Mouse (Mus musculus) hindbrain, embryonic 16.5 days (tissue): ENCODE data around the gene Nfkbil1. TPM values are rescaled to one million over a fixed set of nuclear protein-coding genes. Genes with fewer than 3 reads are reported as not detected.
A peak's percentile ranks its signal among the peaks of the same experiment; 100 is the strongest.

Experiments used
- ATAC-seq: fragments of 200-750 bp; cut with Nextera tagmentation; 2 replicates; pipeline ENCODE4 v1.8.0; 2017; ENCODE audit warnings: moderate TSS enrichment, moderate library complexity
- H3K27ac ChIP-seq: fragments of 300-500 bp; sonication (generic); 2 replicates; pipeline ENCODE4 v1.5.1; 2014; ENCODE audit warnings: low read depth, mild to moderate bottlenecking, control low read depth, low read length, moderate library complexity
- H3K27me3 ChIP-seq: fragments of 300-500 bp; sonication (generic); replicated peaks from 2 replicates; pipeline ENCODE4 v1.6.1; 2014; ENCODE audit warnings: low read length; ENCODE audit not compliant: control insufficient read depth, insufficient read depth
- H3K36me3 ChIP-seq: fragments of 300-500 bp; sonication (generic); 2 replicates; pipeline ENCODE4 v1.6.1; 2014; ENCODE audit warnings: mild to moderate bottlenecking, low read length, moderate library complexity, mixed read lengths; ENCODE audit not compliant: control insufficient read depth, insufficient read depth
- H3K4me1 ChIP-seq: fragments of 300-500 bp; sonication (generic); 2 replicates; pipeline ENCODE4 v1.6.1; 2014; ENCODE audit warnings: low read depth, low read length; ENCODE audit not compliant: control insufficient read depth, insufficient read depth
- H3K4me2 ChIP-seq: fragments of 300-500 bp; sonication (generic); 2 replicates; pipeline ENCODE4 v1.6.1; 2014; ENCODE audit warnings: mild to moderate bottlenecking, low read length, control low read depth, moderate library complexity
- H3K4me3 ChIP-seq: fragments of 300-500 bp; sonication (generic); 2 replicates; pipeline ENCODE4 v1.5.1; 2014; ENCODE audit warnings: mild to moderate bottlenecking, low read length, control low read depth, moderate library complexity
- H3K9ac ChIP-seq: fragments of 300-500 bp; sonication (generic); 2 replicates; pipeline ENCODE4 v1.6.1; 2014; ENCODE audit warnings: low read depth, mild to moderate bottlenecking, control low read depth, low read length, moderate library complexity
- H3K9me3 ChIP-seq: fragments of 300-500 bp; sonication (generic); 2 replicates; pipeline ENCODE4 v1.6.1; 2014; ENCODE audit warnings: mild to moderate bottlenecking, low read length, moderate library complexity; ENCODE audit not compliant: control insufficient read depth
- WGBS: fragments of 180-500 bp; shearing (Covaris S2); extraction: QIAGEN DNeasy Blood & Tissue Kit; methylation state at CpG from one replicate; pipeline ENCODE4 v1.1.7; 2014; 5-methylcytosine and 5-hydroxymethylcytosine counted together
- polyA plus RNA-seq: library from polyadenylated mRNA; unstranded; fragments of >200 nt; fragmentation: Nextera tagmentation; extraction: Ambion mirVana; gene quantifications from 2 replicates; pipeline ENCODE4 v1.2.1, GENCODE M21; 2015

The Nfkbil1 gene
- polyA plus RNA-seq, 1 experiment from 2014 or later = 9.8 TPM

GRCm38 (mm10) chr17:35201128-35201527, 34.5 kb downstream of the Nfkbil1 start:
- 77% methylated on average over 11 of the region's 11 CpGs for WGBS

GRCm38 (mm10) chr17:35200398-35200797, 35.2 kb downstream of the Nfkbil1 start:
- no peak overlapping the region for H3K4me3 ChIP-seq
- no peak overlapping the region for H3K9ac ChIP-seq
- peaks cover 7% of the 10 kb centered on the region; the same call in 1 of the 2 replicates for H3K4me1 ChIP-seq
- no peak overlapping the region for H3K4me2 ChIP-seq
- H3K27ac ChIP-seq = no peak overlapping the region
- 89% methylated on average over 11 of the region's 11 CpGs for WGBS
- peaks cover 23% of the 10 kb centered on the region for H3K27me3 ChIP-seq
- no peak for ATAC-seq
- no peaks in the 10 kb centered on the region for H3K36me3 ChIP-seq
- H3K9me3 ChIP-seq = no peaks in the 10 kb centered on the region

More at GRCm38 (mm10) chr17:35201128-35201527, 34.5 kb downstream of the Nfkbil1 start:
- no peak overlapping the region for H3K4me3 ChIP-seq
- no peaks in the 10 kb centered on the region for H3K9me3 ChIP-seq
- no peaks in the 10 kb centered on the region for H3K36me3 ChIP-seq
- no peak for ATAC-seq
- no peak overlapping the region for H3K9ac ChIP-seq
- 0 out of 2 replicates have a peak, but pooled peaks cover under 1% of the 10 kb centered on the region for H3K4me1 ChIP-seq
- no peak overlapping the region for H3K4me2 ChIP-seq
- no peak overlapping the region for H3K27ac ChIP-seq
- peaks cover 17% of the 10 kb centered on the region for H3K27me3 ChIP-seq

GRCm38 (mm10) chr17:35198946-35199345, 36.6 kb downstream of the Nfkbil1 start:
- peaks cover 31% of the 10 kb centered on the region for H3K27me3 ChIP-seq

DNA sequence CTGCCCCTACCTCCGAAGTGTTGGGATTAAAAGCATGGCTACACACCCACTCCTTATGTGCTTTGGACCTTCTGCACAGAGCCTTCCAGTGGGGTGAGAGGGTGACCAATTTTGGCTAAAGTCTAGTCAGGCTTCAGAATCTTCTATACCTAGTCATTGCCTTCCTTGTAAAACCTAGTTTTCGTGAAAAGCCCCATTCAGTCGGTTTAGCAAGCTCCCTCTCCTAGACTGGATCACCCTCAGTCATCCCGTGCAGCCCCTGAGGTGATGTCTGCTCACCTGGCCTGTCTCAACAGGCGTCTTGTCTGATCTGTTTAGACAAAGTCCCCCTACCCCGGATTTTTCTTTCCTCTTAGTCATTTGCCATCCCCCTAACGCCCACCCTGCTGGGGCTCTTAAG, 37.6 kb downstream of the Nfkbil1 start:
- no peak overlapping the region for H3K9ac ChIP-seq
- WGBS = 76% methylated on average over 7 of the region's 7 CpGs
- H3K27me3 ChIP-seq = peaks cover 31% of the 10 kb centered on the region
- H3K27ac ChIP-seq = no peak overlapping the region
- no peak overlapping the region for H3K4me3 ChIP-seq
- ATAC-seq = no peak
- H3K4me2 ChIP-seq = no peak overlapping the region
- H3K9me3 ChIP-seq = no peaks in the 10 kb centered on the region
- H3K4me1 ChIP-seq = peaks cover 8% of the 10 kb centered on the region; the same call in 1 of the 2 replicates
- H3K36me3 ChIP-seq = no peaks in the 10 kb centered on the region

More at GRCm38 (mm10) chr17:35198946-35199345, 36.6 kb downstream of the Nfkbil1 start:
- Histone ChIP-seq H3K36me3 (no peaks in the 10 kb centered on the region), H3K9me3 (no peaks in the 10 kb centered on the region), H3K4me2 (no peak overlapping the region), H3K27ac (no peak overlapping the region), H3K4me3 (no peak overlapping the region), H3K9ac (no peak overlapping the region), H3K4me1 (peaks cover 8% of the 10 kb centered on the region; the same call in 1 of the 2 replicates)
- no peak for ATAC-seq
- WGBS = 34% methylated on average over 8 of the region's 8 CpGs

- no peaks in the 10 kb centered on the region for H3K36me3 ChIP-seq
- no peak for ATAC-seq
- no peaks in the 10 kb centered on the region for H3K9me3 ChIP-seq
- 50% methylated on average over 6 of the region's 6 CpGs for WGBS
- H3K4me2 ChIP-seq = no peak overlapping the region
- no peak overlapping the region for H3K27ac ChIP-seq
- no peak overlapping the region for H3K9ac ChIP-seq
- H3K4me3 ChIP-seq = no peak overlapping the region
- H3K27me3 ChIP-seq = peaks cover 31% of the 10 kb centered on the region
- H3K4me1 ChIP-seq = peaks cover 8% of the 10 kb centered on the region; the same call in 1 of the 2 replicates
These were observed 38.5 kb downstream of the Nfkbil1 start for GRCm38 (mm10) chr17:35197126-35197525.

- H3K4me2 ChIP-seq = peak overlapping the region; percentile 80
- WGBS = 30% methylated on average over 9 of the region's 9 CpGs
- H3K4me3 ChIP-seq = peak overlapping the region; percentile 47
- peaks cover 29% of the 10 kb centered on the region for H3K27me3 ChIP-seq
- H3K27ac ChIP-seq = no peak overlapping the region
- no peak overlapping the region for H3K9ac ChIP-seq
- H3K36me3 ChIP-seq = no peaks in the 10 kb centered on the region
- peaks cover 8% of the 10 kb centered on the region; the same call in 1 of the 2 replicates for H3K4me1 ChIP-seq
- H3K9me3 ChIP-seq = no peaks in the 10 kb centered on the region
- ATAC-seq = no peak
These were observed 39.3 kb downstream of the Nfkbil1 start for GRCm38 (mm10) chr17:35196321-35196641.

DNA sequence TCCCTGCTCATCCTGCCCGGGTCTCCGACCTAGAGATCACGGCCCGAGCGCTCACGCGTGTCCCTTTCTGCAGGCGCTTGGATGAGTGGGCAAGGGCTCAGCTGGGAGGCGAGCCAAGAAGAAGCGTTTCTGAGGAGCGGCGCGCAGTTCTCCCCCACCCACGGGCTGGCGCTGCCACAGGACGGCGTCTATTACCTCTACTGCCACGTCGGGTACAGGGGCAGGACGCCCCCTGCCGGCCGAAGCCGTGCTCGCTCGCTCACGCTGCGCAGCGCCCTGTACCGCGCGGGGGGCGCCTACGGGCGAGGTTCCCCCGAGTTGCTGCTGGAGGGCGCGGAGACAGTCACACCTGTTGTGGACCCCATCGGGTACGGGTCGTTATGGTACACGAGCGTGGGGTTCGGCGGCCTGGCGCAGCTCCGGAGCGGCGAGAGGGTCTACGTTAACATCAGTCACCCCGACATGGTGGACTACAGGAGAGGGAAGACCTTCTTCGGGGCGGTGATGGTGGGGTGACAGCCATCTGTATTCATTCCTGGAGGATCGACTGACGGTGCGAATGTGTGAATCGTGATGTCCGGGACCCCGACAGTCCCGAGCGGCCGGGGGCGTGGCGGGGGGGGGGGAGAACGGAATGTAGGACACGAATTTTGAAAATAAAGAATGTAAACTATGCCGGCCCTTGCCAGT, 39.8 kb downstream of the Nfkbil1 start:
- no peak overlapping the region for H3K27ac ChIP-seq
- whole genome bisulfite sequencing = 2% methylated on average over 65 of the region's 66 CpGs
- peak overlapping the region; percentile 47 for H3K4me3 ChIP-seq
- H3K36me3 ChIP-seq = no peaks in the 10 kb centered on the region
- peak; percentile 76 for ATAC-seq
- H3K27me3 ChIP-seq = peaks cover 29% of the 10 kb centered on the region
- peaks cover 8% of the 10 kb centered on the region; the same call in 1 of the 2 replicates for H3K4me1 ChIP-seq
- peak overlapping the region; percentile 56 for H3K9ac ChIP-seq
- H3K4me2 ChIP-seq = peak overlapping the region; percentile 80
- H3K9me3 ChIP-seq = no peaks in the 10 kb centered on the region

DNA sequence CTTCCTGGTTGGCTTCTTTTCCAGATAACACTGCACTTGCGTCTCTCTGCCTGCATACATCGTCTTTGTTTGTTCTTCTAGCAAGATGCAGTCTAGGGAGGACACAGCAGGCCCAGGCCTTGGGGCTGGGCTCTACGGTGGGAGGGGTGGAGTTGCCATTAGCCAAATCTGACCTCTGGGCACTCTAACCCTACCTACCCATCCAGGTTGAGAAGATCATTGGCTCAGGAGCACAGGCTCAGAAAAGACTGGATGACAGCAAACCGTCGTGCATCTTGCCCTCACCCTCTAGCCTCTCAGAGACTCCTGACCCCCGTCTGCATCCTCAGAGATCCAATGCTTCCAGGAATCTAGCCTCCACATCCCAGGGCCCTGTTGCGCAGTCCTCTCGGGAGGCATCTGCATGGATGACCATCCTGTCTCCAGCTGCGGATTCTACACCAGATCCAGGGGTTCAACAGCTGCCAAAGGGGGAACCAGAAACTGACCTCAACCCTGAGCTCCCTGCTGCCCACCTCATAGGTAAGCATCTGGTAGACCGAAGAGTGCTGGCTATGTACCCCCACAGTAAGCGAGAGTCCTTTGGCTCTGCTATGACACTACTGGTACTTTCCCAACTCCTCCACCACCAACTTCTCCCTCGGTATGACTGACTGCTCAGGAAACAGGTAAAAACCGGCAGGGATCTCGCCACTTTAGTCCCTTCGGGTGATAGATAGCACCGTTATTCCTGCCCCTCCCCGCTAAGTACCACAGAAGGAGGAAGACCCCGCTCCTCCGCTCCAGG, 40.6 kb downstream of the Nfkbil1 start:
- peak overlapping the region; percentile 56 for H3K9ac ChIP-seq
- H3K27me3 ChIP-seq = peaks cover 25% of the 10 kb centered on the region
- 46% methylated on average over 19 of the region's 19 CpGs for WGBS
- H3K9me3 ChIP-seq = no peaks in the 10 kb centered on the region
- no peaks in the 10 kb centered on the region for H3K36me3 ChIP-seq
- H3K27ac ChIP-seq = no peak overlapping the region
- peak overlapping the region; percentile 80 for H3K4me2 ChIP-seq
- H3K4me1 ChIP-seq = peaks cover 8% of the 10 kb centered on the region; the same call in 1 of the 2 replicates
- ATAC-seq = no peak
- peak overlapping the region; percentile 47 for H3K4me3 ChIP-seq
